Mouse (Mus musculus) limb, embryonic 12.5 days (tissue): Measurements from ENCODE around the gene Etv3. TPM values are rescaled to one million over a fixed set of nuclear protein-coding genes. Genes with fewer than 3 reads are reported as not detected.
A peak's percentile ranks its signal among the peaks of the same experiment; 100 is the strongest.
"Not testable (repeated sequence)": the region's sequence is repeated elsewhere in the genome, so short reads cannot be mapped to it uniquely, and the experiment has no call there.

Experiments used
- ATAC-seq: fragments of 200-750 bp; cut with Nextera tagmentation; 2 replicates; pipeline ENCODE4 v1.8.0; 2017; ENCODE audit warnings: low read depth, moderate TSS enrichment; ENCODE audit not compliant: insufficient number of reproducible peaks, insufficient read depth, low FRiP score, low TSS enrichment
- H3K27ac ChIP-seq: fragments of 300-500 bp; sonication (generic); 2 replicates; pipeline ENCODE4 v1.5.1; 2016; ENCODE audit warnings: mild to moderate bottlenecking, moderate library complexity
- H3K27me3 ChIP-seq: fragments of 300-500 bp; sonication (generic); 2 replicates; pipeline ENCODE4 v1.6.1; 2016; ENCODE audit warnings: mild to moderate bottlenecking, moderate library complexity
- H3K36me3 ChIP-seq: fragments of 300-500 bp; sonication (generic); 2 replicates; pipeline ENCODE4 v1.6.1; 2016; ENCODE audit warnings: mild to moderate bottlenecking, moderate library complexity
- H3K4me1 ChIP-seq: fragments of 300-500 bp; sonication (generic); replicated peaks from 2 replicates; pipeline ENCODE4 v1.6.1; 2016
- H3K4me2 ChIP-seq: fragments of 300-500 bp; sonication (generic); 2 replicates; pipeline ENCODE4 v1.6.1; 2016; ENCODE audit warnings: mild to moderate bottlenecking, moderate library complexity
- H3K4me3 ChIP-seq: fragments of 300-500 bp; sonication (generic); replicated peaks from 2 replicates; pipeline ENCODE4 v1.5.1; 2016; ENCODE audit warnings: mild to moderate bottlenecking
- H3K9ac ChIP-seq: fragments of 300-500 bp; sonication (generic); replicated peaks from 2 replicates; pipeline ENCODE4 v1.6.1; 2016; ENCODE audit warnings: mild to moderate bottlenecking, moderate library complexity
- H3K9me3 ChIP-seq: fragments of 300-500 bp; sonication (generic); 2 replicates; pipeline ENCODE4 v1.6.1; 2016; ENCODE audit warnings: mild to moderate bottlenecking, moderate library complexity
- WGBS: fragments of 180-500 bp; shearing (Covaris S2); methylation state at CpG from one replicate; pipeline ENCODE4 v1.1.7; 2016; 5-methylcytosine and 5-hydroxymethylcytosine counted together
- polyA plus RNA-seq: library from polyadenylated mRNA; unstranded; fragments of >200 nt; fragmentation: Nextera tagmentation; extraction: Ambion mirVana; gene quantifications from 2 replicates; pipeline ENCODE4 v1.2.1, GENCODE M21; 2016

Etv3 gene
- polyA plus RNA-seq, 1 experiment from 2014 or later, result 20.4 TPM

- Histone ChIP-seq H3K4me3 (no peak overlapping the region), H3K9me3 (no peaks in the 10 kb centered on the region), H3K27me3 (no peaks in the 10 kb centered on the region), H3K36me3 (peaks cover 49% of the 10 kb centered on the region), H3K4me2 (no peak overlapping the region), H3K9ac (no peak overlapping the region), H3K27ac (no peak overlapping the region), H3K4me1 (no peaks in the 10 kb centered on the region)
- WGBS, result 14% methylated on average over 8 of the region's 8 CpGs
- ATAC-seq, result no peak
These were observed 15.5 kb downstream of the Etv3 start for GRCm38 (mm10) chr3:87540714-87541113.

GRCm38 (mm10) chr3:87542481-87543215 lies 17.4 kb downstream of the Etv3 start:
- H3K4me3 ChIP-seq, result no peak overlapping the region
- H3K4me2 ChIP-seq, result no peak overlapping the region
- ATAC-seq, result no peak
- no peaks in the 10 kb centered on the region for H3K9me3 ChIP-seq
- WGBS, result 84% methylated on average over 7 of the region's 7 CpGs
- H3K27ac ChIP-seq, result no peak overlapping the region
- no peak overlapping the region for H3K9ac ChIP-seq
- no peaks in the 10 kb centered on the region for H3K27me3 ChIP-seq
- H3K4me1 ChIP-seq, result no peaks in the 10 kb centered on the region
- peaks cover 29% of the 10 kb centered on the region for H3K36me3 ChIP-seq

- peaks cover 9% of the 10 kb centered on the region for H3K27me3 ChIP-seq
- peaks cover 11% of the 10 kb centered on the region; the same call in 1 of the 2 replicates for H3K36me3 ChIP-seq
- WGBS, result 90% methylated on average over 3 of the region's 3 CpGs
- H3K4me2 ChIP-seq, result no peak overlapping the region
- H3K4me1 ChIP-seq, result peaks cover 5% of the 10 kb centered on the region; the same call in 1 of the 2 replicates
- H3K9me3 ChIP-seq, result no peaks in the 10 kb centered on the region
- no peak overlapping the region for H3K27ac ChIP-seq
- H3K9ac ChIP-seq, result no peak overlapping the region
- no peak for ATAC-seq
- H3K4me3 ChIP-seq, result no peak overlapping the region
These were observed 20.3 kb downstream of the Etv3 start for GRCm38 (mm10) chr3:87545554-87545953.

GRCm38 (mm10) chr3:87546291-87546721 lies 21.1 kb downstream of the Etv3 start:
- 76% methylated on average over 10 of the region's 10 CpGs for WGBS
- Histone ChIP-seq H3K4me3 (no peak overlapping the region), H3K27ac (no peak overlapping the region), H3K4me1 (peaks cover 5% of the 10 kb centered on the region; the same call in 1 of the 2 replicates), H3K9me3 (no peaks in the 10 kb centered on the region), H3K27me3 (peaks cover 16% of the 10 kb centered on the region), H3K9ac (no peak overlapping the region), H3K36me3 (peaks cover 4% of the 10 kb centered on the region; the same call in 1 of the 2 replicates), H3K4me2 (no peak overlapping the region)
- no peak for ATAC-seq

- WGBS, result 28% methylated on average over 14 of the region's 14 CpGs
- H3K9ac ChIP-seq, result no peak overlapping the region
- no peaks in the 10 kb centered on the region for H3K9me3 ChIP-seq
- peak overlapping the region; percentile 24; the same call in 1 of the 2 replicates for H3K4me2 ChIP-seq
- no peak for ATAC-seq
- no peaks in the 10 kb centered on the region for H3K36me3 ChIP-seq
- H3K4me3 ChIP-seq, result no peak overlapping the region
- H3K27me3 ChIP-seq, result peaks cover 24% of the 10 kb centered on the region
- peaks cover 5% of the 10 kb centered on the region; the same call in 1 of the 2 replicates for H3K4me1 ChIP-seq
- H3K27ac ChIP-seq, result no peak overlapping the region
These were observed 24.7 kb downstream of the Etv3 start for GRCm38 (mm10) chr3:87549908-87550307.

- Histone ChIP-seq H3K27me3 (peaks cover 24% of the 10 kb centered on the region), H3K4me3 (no peak overlapping the region), H3K36me3 (no peaks in the 10 kb centered on the region), H3K27ac (no peak overlapping the region), H3K9me3 (no peaks in the 10 kb centered on the region), H3K4me1 (peaks cover 5% of the 10 kb centered on the region; the same call in 1 of the 2 replicates), H3K4me2 (no peak overlapping the region), H3K9ac (no peak overlapping the region)
- WGBS, result 89% methylated on average over 4 of the region's 4 CpGs
- no peak for ATAC-seq
These were observed 27.1 kb downstream of the Etv3 start for GRCm38 (mm10) chr3:87552327-87552726.

- no peak for ATAC-seq
- 72% methylated on average over 11 of the region's 11 CpGs for WGBS
- no peak overlapping the region for H3K27ac ChIP-seq
These were observed 28.2 kb downstream of the Etv3 start for GRCm38 (mm10) chr3:87553196-87553935.

GRCm38 (mm10) chr3:87554859-87555258 lies 29.7 kb downstream of the Etv3 start:
- 85% methylated on average over 13 of the region's 13 CpGs for WGBS
- not testable (repeated sequence) for H3K9ac ChIP-seq, H3K4me2 ChIP-seq, H3K4me1 ChIP-seq, H3K36me3 ChIP-seq, H3K4me3 ChIP-seq, H3K9me3 ChIP-seq, ATAC-seq, H3K27ac ChIP-seq
- peaks cover 22% of the 10 kb centered on the region for H3K27me3 ChIP-seq

More at GRCm38 (mm10) chr3:87553196-87553935, 28.2 kb downstream of the Etv3 start:
- Histone ChIP-seq H3K4me1 (peaks cover 5% of the 10 kb centered on the region; the same call in 1 of the 2 replicates), H3K4me3 (no peak overlapping the region), H3K9ac (no peak overlapping the region), H3K9me3 (no peaks in the 10 kb centered on the region), H3K36me3 (no peaks in the 10 kb centered on the region), H3K27me3 (peaks cover 24% of the 10 kb centered on the region), H3K4me2 (no peak overlapping the region)

- Histone ChIP-seq H3K9me3 (no peaks in the 10 kb centered on the region), H3K27me3 (peaks cover 9% of the 10 kb centered on the region), H3K27ac (no peak overlapping the region), H3K36me3 (no peaks in the 10 kb centered on the region), H3K4me2 (no peak overlapping the region), H3K4me3 (no peak overlapping the region), H3K9ac (no peak overlapping the region), H3K4me1 (no peaks in the 10 kb centered on the region)
- no peak for ATAC-seq
- 66% methylated on average over 3 of the region's 3 CpGs for WGBS
These were observed 30.9 kb downstream of the Etv3 start for GRCm38 (mm10) chr3:87556109-87556531.

GRCm38 (mm10) chr3:87556668-87557278 lies 31.6 kb downstream of the Etv3 start:
- H3K36me3 ChIP-seq, result no peaks in the 10 kb centered on the region
- H3K27me3 ChIP-seq, result peaks cover 3% of the 10 kb centered on the region
- H3K9me3 ChIP-seq, result no peaks in the 10 kb centered on the region
- ATAC-seq, result no peak
- no peak overlapping the region for H3K27ac ChIP-seq
- 81% methylated on average over 12 of the region's 12 CpGs for WGBS
- H3K4me2 ChIP-seq, result no peak overlapping the region
- no peak overlapping the region for H3K4me3 ChIP-seq
- H3K4me1 ChIP-seq, result no peaks in the 10 kb centered on the region
- no peak overlapping the region for H3K9ac ChIP-seq

GRCm38 (mm10) chr3:87560156-87560555 lies 34.9 kb downstream of the Etv3 start:
- no peaks in the 10 kb centered on the region for H3K4me1 ChIP-seq
- no peaks in the 10 kb centered on the region for H3K27me3 ChIP-seq
- WGBS, result 62% methylated on average over 3 of the region's 3 CpGs
- no peak overlapping the region for H3K27ac ChIP-seq
- H3K4me3 ChIP-seq, result no peak overlapping the region
- H3K4me2 ChIP-seq, result no peak overlapping the region
- no peaks in the 10 kb centered on the region for H3K9me3 ChIP-seq
- H3K36me3 ChIP-seq, result no peaks in the 10 kb centered on the region
- ATAC-seq, result no peak
- H3K9ac ChIP-seq, result no peak overlapping the region
